Mouse (Mus musculus): ENCODE data around the gene Trp53bp1. TPM values are rescaled to one million over a fixed set of nuclear protein-coding genes. Genes with fewer than 3 reads are reported as not detected.

Trp53bp1 gene
- polyA plus RNA-seq, 1 experiment = 41.6 TPM

DNA sequence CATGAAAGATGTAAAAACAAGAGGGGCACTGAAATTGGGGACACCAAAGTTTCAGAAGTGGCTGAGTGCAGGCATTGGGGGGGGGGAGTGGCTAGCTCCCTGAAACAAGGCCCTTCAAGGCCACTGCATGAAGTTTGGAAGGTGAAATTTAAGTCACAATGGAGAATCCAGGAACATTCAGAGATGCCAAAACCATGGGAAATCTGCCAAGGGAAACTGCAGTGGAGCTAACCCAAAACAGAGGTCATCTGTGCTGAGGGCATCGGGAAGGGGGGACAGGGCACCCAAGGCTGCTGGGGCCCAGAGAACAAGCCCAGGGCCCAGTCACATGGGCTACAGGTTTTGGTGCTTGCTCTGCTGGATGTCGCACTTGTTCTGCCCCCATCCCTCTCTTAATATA is 21.4 kb downstream of the Trp53bp1 start:
- no peak for DNase-seq (ENCODE audit: low spot score)

DNA sequence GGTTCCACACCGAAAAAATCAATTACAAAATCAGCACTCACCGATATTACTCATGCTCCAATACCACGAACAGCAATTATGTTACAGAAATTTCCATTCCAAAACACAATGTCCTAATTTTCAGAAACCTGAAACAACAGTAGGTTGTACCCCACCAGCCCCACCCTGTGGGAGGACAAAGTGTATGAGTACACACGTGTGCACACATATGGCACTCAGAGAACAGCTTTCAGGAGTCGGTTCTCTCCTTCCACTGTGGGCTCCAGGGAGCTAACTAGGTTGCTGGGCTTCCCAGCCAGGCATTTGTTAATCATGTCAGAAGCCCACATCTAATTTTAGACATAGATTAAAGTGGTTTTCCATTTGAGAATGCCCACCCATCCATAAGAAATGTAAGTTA is 27.1 kb downstream of the Trp53bp1 start:
- DNase-seq (ENCODE audit: low spot score) = no peak

DNA sequence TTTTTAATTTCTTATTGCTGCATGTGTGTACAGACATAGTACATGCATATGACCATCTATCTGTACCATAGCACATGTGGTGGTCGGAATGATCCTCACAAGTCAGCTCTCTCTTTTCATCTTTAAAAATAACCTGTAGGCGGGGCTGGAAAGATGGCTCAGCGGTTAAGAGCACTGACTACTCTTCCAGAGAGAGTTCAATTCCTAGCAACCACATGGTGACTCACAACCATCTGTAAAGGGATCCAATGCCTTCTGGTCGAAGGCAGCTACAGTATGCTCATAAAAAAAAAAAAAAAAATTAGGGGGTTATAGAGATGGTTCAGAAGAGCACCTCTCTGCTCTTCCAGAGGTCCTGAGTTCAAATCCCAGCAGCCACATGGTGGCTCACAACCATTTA is 31.8 kb downstream of the Trp53bp1 start:
- no peak for DNase-seq (ENCODE audit: low spot score)

DNA sequence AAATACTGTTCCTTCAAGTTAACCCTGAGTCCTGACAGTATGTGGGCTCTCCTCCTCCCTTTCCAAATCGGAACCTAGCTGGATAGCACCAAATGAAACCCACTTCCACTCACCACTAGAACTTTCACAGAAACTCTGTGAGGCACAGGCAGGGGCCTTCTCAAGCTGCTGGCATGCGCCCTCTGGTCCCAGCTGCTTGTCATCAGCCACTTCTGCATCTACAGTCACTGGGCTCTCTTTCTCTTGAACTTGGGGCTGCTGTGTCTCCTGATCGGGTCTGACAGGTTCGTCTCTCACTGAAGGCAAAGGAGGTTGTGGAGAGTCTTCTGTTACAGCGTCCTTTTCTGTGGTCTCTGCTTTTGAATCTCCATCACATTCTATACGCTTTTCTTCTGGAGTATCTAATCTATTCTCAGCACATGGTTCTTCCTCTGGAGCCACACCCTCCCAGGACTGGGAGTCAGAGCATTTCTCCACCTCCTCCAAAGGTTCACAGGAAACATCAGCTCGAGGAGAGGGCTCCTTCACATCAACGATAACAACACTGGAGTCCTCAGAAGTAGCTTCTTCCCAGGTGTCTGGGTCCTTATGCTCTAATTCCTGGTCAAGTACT is 35.6 kb downstream of the Trp53bp1 start:
- DNase-seq (ENCODE audit: low spot score) = no peak

DNA sequence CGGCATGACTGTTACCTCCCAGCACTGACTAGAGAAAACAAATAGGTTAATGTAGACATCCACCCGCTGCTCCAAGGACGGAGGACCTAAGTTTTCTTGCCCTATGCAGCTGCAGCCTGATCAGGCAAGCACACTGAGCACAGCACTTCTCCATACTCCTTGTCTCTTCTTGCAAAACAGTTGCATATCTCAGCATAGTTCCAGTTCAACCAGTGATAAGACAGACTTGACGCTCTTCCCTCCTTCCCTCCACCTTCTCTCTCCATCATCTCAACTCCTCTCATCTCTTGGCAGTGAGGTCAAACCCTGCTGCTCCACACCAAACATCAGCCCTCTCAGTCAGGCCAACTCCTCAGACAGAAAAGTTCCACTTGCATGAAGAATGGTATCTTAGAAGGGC is 43.1 kb downstream of the Trp53bp1 start:
- DNase-seq (ENCODE audit: low spot score) = no peak

DNA sequence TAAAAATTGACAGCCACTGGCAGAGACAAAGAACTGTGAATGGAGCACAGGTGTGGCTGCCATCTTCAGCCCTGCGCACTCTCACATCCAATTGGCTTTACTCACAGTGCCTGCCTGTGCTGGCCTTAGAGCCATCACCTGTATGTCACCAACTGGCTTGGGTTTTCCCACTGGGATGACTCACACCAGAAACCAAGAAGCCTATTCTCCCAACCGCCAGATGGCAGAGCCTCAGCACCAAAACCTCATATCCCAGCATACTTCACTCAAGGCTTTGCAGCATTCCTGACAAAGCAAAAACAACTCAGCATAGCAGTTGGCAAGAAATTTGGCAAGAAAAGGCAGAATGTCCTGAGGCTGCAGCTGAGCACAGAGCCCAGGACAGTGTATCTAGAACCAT is 48.2 kb downstream of the Trp53bp1 start:
- no peak for DNase-seq (ENCODE audit: low spot score)

DNA sequence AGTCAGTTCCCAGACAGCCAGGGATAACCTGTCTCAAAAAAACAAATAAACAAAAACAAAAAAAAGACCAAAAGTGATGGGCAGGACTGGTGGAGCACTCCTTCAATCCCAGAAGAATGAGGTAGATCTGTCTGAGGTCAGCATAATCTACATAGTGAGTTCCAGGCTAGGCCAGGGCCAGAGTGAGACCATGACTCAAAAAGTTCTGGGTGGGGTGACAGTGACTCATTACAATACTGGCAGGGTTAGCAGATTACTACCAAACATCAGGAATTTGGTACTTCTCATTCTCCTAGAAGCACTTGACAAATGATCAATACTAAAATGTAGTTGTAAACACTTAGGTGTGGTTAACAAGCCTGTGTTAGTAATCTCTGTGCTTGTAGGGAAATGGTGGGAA is 51.2 kb downstream of the Trp53bp1 start:
- no peak for DNase-seq (ENCODE audit: low spot score)

DNA sequence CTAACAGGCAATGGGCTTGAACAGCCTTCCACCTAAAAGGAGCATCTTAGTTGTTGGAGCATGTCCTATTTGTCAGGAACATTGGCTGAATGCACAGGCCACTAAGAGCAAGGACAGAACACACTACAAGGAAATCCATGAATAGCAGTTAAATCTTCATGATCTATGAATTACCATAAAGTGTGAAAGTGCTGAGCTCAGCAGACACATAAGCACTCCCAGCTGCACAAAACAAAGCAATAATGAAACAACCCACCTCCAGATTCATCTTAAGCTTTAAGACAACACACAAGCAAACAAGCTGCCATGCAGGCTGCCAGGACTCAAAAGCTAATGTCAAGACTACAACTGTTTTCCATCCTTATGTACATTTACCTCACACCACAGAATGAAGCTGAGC is 52.0 kb downstream of the Trp53bp1 start:
- DNase-seq (ENCODE audit: low spot score) = no peak

DNA sequence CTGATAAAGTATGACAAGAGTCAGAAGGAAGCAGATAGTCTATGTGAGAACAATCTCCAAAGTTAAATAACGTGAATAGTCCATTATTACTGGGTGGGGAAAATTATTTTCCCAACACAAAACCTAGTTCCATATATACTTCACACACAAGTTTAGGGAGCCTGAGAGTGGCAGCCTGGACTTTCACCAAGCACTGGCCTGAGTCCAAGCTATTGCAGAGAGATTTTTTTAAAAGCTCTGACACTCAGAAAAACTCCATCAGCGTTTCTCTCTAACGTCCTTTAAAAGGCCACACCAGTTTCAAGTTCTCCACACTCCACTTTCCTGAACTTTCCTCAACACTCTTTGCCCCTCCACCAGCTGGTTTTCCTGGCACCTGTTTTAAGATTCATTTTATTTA is 56.7 kb downstream of the Trp53bp1 start:
- no peak for DNase-seq (ENCODE audit: low spot score)

DNA sequence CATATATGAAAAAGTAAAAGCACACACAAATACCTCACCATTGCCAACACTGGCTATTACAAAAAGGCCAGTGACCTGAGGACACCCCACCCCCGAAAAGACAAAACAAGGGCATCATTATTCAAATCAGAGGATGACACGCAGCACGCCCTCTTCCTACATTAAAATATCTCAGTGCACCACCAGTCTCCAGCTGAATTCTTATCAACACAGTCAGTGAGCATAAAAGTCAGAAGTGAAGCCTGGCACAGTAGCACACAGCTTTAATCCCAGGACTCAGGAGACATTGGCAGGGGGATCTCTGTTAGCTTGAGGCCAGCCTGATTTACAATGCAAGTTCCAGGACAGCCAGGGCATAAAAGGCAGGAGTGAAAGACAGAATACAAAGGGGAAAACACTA is 64.7 kb downstream of the Trp53bp1 start:
- no peak for DNase-seq (ENCODE audit: low spot score)

DNA sequence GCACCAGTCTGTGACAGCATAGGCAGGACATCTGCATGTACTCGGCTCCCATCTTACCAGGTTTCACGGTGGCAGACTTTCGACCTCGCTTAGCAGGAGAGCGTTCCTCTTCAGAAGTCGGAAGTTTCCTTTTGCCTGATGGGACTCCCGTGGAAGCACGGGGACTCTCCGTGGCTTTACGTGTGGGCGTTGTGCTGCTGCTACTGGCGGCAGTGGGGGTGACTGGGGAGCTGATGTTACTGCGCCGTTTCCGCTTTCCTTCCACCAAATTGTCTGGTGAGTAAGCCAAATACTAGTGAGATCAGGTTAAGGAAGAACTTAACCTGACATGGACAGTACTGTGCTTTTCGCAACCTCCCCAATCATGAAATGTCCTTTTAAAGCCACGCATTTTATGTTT is 66.9 kb downstream of the Trp53bp1 start:
- no peak for DNase-seq (ENCODE audit: low spot score)

DNA sequence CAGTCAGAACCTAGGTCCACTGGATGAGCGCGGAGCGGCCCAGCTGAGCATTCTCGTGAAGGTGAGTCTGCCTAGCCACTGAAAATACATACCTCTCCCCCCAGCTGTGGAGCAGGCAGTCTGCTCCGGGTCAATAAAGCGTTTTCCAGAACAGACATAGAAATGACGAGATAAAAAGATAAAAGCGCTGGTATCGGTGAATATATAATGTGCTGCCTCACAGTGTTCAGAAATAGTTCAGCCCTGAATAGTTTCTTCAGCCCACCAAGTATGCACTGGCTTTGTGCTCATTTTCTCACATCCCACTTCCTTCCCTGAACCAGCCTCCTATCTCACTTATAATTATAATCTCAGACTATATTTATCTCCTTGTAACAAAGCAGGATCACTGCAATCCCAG is 75.7 kb downstream of the Trp53bp1 start:
- no peak for DNase-seq (ENCODE audit: low spot score)

DNA sequence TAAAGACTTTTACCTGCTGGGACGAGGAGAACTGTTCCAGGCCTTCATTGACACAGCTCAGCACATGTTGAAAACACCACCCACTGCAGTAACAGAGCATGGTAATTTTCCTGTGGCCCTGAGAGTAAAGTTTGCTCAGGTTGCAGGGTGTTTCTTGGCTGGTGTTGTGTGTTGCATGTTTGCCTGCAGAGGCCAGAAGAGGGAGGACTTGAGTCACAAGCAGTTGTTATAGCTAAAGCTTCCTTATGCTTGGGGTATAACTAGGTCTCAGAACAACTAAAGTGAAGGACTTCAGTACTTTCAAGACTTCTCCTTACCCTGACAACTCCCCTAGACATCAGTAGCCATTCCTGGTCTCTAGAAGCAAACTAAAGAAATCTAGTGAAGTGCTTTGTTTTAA is 82.7 kb downstream of the Trp53bp1 start:
- DNase-seq (ENCODE audit: low spot score) = no peak

DNA sequence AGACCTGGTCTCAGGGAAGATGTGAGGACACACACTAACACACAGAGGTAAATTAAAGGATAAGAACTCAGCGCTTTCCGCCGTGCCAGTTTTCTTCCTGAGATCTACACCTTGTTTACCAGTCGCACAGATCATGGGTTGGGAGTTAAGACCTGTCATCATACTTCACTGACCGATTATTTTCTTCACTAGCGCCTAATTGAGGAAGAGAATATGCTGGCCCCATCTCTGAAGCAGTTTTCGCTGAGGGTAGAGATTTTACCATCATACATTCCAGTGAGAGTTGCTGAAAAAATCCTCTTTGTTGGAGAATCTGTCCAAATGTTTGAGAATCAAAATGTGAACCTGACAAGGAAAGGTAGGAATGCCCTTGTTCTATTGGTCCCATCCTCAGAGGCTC is 87.1 kb downstream of the Trp53bp1 start:
- no peak for DNase-seq (ENCODE audit: low spot score)

DNA sequence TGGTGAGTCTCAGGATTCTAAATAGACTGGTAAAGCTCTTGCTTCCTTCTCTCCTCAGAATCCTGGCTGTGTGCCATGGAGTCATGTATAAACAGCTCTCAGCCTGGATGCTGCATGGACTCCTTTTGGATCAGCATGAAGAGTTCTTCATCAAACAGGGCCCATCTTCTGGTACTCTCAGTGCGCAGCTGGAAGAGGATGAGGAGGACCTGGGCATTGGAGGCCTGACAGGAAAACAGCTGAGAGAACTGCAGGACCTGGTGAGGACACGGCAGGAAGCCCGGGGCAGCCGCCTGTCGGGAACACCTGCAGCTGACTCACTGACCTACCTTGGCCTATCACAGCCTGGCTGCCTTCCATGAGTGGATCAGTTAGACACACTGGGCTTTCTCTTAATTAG is 87.8 kb downstream of the Trp53bp1 start:
- no peak for DNase-seq (ENCODE audit: low spot score)

DNA sequence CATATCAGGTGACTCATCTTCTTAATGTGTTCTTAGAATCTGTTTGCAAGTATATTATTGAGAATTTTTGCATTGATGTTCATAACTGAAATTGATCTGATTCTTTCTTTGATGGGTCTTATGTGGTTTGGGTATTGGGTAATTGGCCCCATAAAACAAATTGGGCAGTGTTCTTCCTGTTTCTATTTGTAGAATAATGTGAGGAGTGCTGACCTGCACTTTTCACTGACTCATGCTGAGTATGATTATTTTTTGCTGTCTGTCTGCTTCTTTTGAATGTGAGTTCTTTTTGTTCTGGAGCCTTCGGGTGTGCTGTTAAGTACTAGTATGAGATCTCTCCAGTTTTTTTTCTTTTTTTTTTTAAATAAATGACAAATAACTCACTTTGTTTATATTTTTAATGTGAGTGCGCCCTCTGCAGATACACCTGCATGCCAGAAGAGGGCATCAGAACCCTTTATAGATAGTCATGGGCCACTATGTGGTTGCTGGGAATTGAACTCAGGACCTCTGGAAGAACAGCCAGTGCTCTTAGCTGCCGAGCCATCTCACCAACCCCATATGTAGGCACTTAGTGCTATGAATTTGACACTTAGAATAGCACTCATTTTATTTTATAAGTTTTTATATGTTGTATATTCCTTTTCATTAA is 92.3 kb downstream of the Trp53bp1 start:
- no peak for DNase-seq (ENCODE audit: low spot score)

DNA sequence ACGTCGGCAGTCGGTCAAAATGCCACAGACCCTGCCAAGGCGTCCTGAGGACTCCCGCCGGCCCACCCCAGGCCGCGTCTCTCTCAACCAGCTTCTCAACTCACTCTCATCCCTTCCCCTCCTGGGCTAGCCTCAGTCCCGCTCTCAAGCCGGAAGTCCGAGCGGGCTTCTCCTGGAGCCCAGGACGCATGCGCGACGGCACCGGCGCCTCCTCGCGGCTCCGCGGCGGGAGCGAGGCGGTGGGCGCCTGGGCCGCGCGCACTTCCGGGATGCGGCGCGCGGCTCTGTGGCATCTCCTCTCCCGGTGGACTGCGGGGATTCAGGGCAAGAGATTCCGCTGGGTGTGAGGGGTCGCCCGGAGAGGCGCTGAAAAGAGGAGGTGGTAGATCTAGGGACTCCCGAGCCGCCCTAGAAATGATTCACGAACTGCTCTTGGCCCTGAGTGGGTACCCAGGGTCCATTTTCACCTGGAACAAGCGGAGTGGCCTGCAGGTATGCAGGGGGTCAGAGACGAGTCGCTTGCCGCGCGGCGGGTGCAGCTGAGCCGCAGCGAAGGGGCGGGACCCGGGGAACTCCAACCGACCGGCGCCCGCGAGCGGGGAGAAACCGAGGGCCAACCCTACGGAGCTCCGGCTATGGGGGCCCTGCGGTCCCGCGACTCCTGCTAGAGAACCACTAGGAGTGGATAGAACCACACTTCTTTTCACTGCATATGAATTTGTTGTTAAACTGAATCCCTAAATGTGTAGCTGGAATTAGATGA is 100.0 kb downstream of the Trp53bp1 start, which contains the start of gene Zscan29:
Gene Zscan29, minus strand, starts transcription at position 146 of the 763 bp plus-strand sequence.
- DNase-seq (ENCODE audit: low spot score) = peak; percentile 83

DNA sequence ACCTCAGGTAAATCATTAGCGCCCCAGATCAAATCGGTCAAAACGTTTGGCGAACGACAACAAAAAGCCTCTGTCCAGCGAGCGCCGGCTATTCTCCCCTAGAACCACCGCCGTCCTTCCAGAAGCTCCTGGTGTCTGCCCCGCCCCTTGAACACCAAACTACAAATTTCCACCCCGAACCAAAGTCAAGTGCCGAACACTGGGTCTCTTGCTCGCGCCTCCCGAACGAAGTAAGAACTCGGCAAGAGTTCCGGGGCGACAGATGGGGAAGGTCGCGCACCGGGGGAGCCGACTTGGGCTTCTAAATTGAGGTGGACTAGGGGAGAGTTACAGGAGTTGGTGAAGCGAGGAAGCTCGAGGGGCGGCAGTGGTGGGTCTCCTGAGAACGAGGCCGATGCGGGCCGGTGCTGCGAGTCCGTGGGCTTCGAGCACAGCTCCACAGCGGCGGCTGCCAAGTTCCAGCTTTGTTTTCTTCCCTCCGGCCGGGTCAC is 100.7 kb downstream of the Trp53bp1 start, which contains the start of gene Tubgcp4:
Gene Tubgcp4, plus strand, starts transcription at position 174 of the 491 bp plus-strand sequence.
- DNase-seq (ENCODE audit: low spot score) = no peak

DNA sequence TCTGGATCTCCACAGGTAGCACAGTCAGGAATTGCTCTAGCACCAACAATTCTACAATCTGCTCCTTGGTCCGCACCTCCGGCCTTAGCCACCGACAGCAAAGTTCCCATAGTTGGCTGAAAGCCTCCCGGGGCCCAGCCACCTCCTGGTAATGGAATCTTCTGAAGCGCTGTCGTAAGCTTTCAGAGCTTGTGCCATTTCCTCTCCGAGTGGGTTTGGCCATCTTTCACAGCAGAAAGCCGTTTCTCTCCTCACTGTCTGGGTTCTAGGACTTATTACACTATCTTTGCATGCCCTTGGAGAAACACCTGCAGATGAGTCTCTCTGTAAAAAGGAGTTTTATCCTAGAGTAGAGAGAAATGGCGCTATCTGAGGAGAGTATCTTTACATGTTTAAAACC is 101.3 kb downstream of the Trp53bp1 start:
- DNase-seq (ENCODE audit: low spot score) = no peak

DNA sequence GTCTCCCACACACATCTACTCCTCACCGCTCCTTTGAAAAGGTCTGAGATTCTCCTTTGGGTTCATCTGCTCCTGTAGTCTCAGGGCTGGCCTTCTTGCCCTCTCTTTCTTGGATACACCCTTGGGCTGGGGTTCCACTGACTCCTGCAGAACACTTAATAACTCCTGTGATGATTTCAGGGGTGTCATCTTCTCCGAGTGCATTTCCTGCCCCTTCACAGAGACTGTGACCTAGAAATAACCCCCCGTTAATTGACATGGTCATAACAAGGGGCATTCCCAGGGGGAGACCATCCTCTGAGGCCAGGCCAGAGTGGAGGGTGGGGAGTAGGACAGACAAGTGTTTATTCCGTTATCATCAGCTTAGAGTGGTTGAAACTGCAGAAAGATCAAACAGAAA is 102.0 kb downstream of the Trp53bp1 start:
- DNase-seq (ENCODE audit: low spot score) = no peak

DNA sequence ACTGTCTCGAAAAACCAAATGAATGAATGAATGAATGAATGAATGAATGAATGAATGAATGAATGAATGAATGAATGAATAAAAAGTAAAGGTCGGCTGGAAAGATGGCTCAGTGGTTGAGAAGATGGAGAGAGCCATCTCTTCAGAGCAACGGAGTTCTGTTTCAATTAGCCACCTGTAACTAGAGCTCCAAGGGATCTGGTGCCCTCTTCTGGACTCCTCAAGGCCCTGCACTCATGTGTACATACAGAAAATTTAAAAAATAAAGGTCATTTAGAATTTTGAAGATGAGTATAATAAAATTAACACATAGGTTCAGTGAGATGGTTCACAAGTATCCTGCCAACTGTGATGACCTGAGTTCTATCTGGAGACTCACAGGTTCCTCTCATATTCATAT is 118.1 kb downstream of the Trp53bp1 start:
- no peak for DNase-seq (ENCODE audit: low spot score)

DNA sequence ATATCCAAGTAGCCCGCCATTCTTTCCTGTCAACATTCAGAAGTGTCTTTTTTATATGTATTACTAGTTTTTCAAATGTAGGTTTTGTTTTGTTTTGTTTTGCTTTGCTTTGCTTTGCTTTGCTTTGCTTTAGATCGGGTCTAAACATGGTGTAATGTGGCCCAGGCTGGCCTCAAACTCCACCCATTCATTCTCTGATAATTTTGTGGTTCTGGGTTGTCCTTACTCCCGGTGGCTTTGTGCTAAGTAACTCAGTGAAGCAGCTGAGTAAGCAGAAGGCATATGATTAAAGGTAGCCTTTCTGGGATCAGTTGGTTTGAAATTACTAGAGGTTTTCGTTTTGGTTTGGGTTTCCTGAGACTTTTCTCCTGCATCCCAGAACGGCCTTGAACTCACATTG is 121.5 kb downstream of the Trp53bp1 start:
- DNase-seq (ENCODE audit: low spot score) = no peak

Measured in urinary bladder, adult 2 months (tissue).